Mouse (Mus musculus): Measurements from ENCODE around the gene Gm12184.
"Not testable (repeated sequence)": the region's sequence is repeated elsewhere in the genome, so short reads cannot be mapped to it uniquely, and the experiment has no call there.

Gm12184 gene

GRCm38 (mm10) chr11:48793184-48793583, 33.3 kb downstream of the Gm12184 start:
- H3K9me3 ChIP-seq (ENCODE audit: low read length) = no peaks in the 10 kb centered on the region
- H3K27me3 ChIP-seq (ENCODE audit: insufficient read depth, low read length) = no peaks in the 10 kb centered on the region
- peaks cover 51% of the 10 kb centered on the region for H3K4me1 ChIP-seq (replicated peaks; ENCODE audit: low read depth, low read length)
- H3K36me3 ChIP-seq (ENCODE audit: insufficient read depth, low read length) = peaks cover 25% of the 10 kb centered on the region
- H3K4me3 ChIP-seq (replicated peaks; ENCODE audit: low read length) = no peak overlapping the region
- TF ChIP-seq POU5F1 (IDR thresholded peaks at IDR 0.05; ENCODE audit: borderline replicate concordance, low read length) = no peak
- TF ChIP-seq NANOG (IDR thresholded peaks at IDR 0.05; ENCODE audit: borderline replicate concordance, low read length) = no peak
- TF ChIP-seq CTCF (conservative IDR thresholded peaks at IDR 0.05; ENCODE audit: low read length) = no peak

- H3K9me3 ChIP-seq (ENCODE audit: low read length); H3K27me3 ChIP-seq (ENCODE audit: insufficient read depth, low read length): not testable (repeated sequence)
- peaks cover 25% of the 10 kb centered on the region for H3K36me3 ChIP-seq (ENCODE audit: insufficient read depth, low read length)
- H3K4me1 ChIP-seq (replicated peaks; ENCODE audit: low read depth, low read length) = peaks cover 51% of the 10 kb centered on the region
- 0 out of 2 replicates have a peak overlapping the region, but pooled peaks have one; percentile 46 for H3K4me3 ChIP-seq (replicated peaks; ENCODE audit: low read length)
Observed at GRCm38 (mm10) chr11:48791894-48792293, 34.6 kb downstream of the Gm12184 start.

- Histone ChIP-seq H3K4me1 (replicated peaks; ENCODE audit: low read depth, low read length) (peaks cover 44% of the 10 kb centered on the region), H3K9me3 (ENCODE audit: low read length) (no peaks in the 10 kb centered on the region), H3K36me3 (ENCODE audit: insufficient read depth, low read length) (peaks cover 25% of the 10 kb centered on the region), H3K27me3 (ENCODE audit: insufficient read depth, low read length) (no peaks in the 10 kb centered on the region), H3K4me3 (replicated peaks; ENCODE audit: low read length) (peak overlapping the region; percentile 46)
- no peak for TF ChIP-seq POU5F1 (IDR thresholded peaks at IDR 0.05; ENCODE audit: borderline replicate concordance, low read length)
- no peak for TF ChIP-seq NANOG (IDR thresholded peaks at IDR 0.05; ENCODE audit: borderline replicate concordance, low read length)
- no peak for TF ChIP-seq CTCF (conservative IDR thresholded peaks at IDR 0.05; ENCODE audit: low read length)
Observed at GRCm38 (mm10) chr11:48790946-48791345, 35.5 kb downstream of the Gm12184 start.

- TF ChIP-seq POU5F1 (IDR thresholded peaks at IDR 0.05; ENCODE audit: borderline replicate concordance, low read length) (no peak), NANOG (IDR thresholded peaks at IDR 0.05; ENCODE audit: borderline replicate concordance, low read length) (no peak), CTCF (conservative IDR thresholded peaks at IDR 0.05; ENCODE audit: low read length) (peak; percentile 75)
- peaks cover 44% of the 10 kb centered on the region for H3K4me1 ChIP-seq (replicated peaks; ENCODE audit: low read depth, low read length)
Observed at GRCm38 (mm10) chr11:48789973-48790823, 36.3 kb downstream of the Gm12184 start.

GRCm38 (mm10) chr11:48789215-48789614, 37.2 kb downstream of the Gm12184 start:
- peaks cover 44% of the 10 kb centered on the region for H3K4me1 ChIP-seq (replicated peaks; ENCODE audit: low read depth, low read length)
- H3K36me3 ChIP-seq (ENCODE audit: insufficient read depth, low read length) = peaks cover 17% of the 10 kb centered on the region
- no peaks in the 10 kb centered on the region for H3K27me3 ChIP-seq (ENCODE audit: insufficient read depth, low read length)
- TF ChIP-seq NANOG (IDR thresholded peaks at IDR 0.05; ENCODE audit: borderline replicate concordance, low read length) (no peak), CTCF (conservative IDR thresholded peaks at IDR 0.05; ENCODE audit: low read length) (no peak), POU5F1 (IDR thresholded peaks at IDR 0.05; ENCODE audit: borderline replicate concordance, low read length) (no peak)
- H3K9me3 ChIP-seq (ENCODE audit: low read length) = peaks cover 7% of the 10 kb centered on the region; the same call in 1 of the 2 replicates
- no peak overlapping the region for H3K4me3 ChIP-seq (replicated peaks; ENCODE audit: low read length)

More at GRCm38 (mm10) chr11:48789973-48790823, 36.3 kb downstream of the Gm12184 start:
- Histone ChIP-seq H3K4me3 (replicated peaks; ENCODE audit: low read length) (peak overlapping the region; percentile 55), H3K9me3 (ENCODE audit: low read length) (peaks cover 6% of the 10 kb centered on the region; the same call in 1 of the 2 replicates), H3K27me3 (ENCODE audit: insufficient read depth, low read length) (no peaks in the 10 kb centered on the region), H3K36me3 (ENCODE audit: insufficient read depth, low read length) (peaks cover 23% of the 10 kb centered on the region)

GRCm38 (mm10) chr11:48788311-48789089, 38.0 kb downstream of the Gm12184 start:
- H3K36me3 ChIP-seq (ENCODE audit: insufficient read depth, low read length) = peaks cover 12% of the 10 kb centered on the region
- H3K9me3 ChIP-seq (ENCODE audit: low read length) = peaks cover 7% of the 10 kb centered on the region; the same call in 1 of the 2 replicates
- H3K4me3 ChIP-seq (replicated peaks; ENCODE audit: low read length) = peak overlapping the region; percentile 69
- H3K27me3 ChIP-seq (ENCODE audit: insufficient read depth, low read length) = no peaks in the 10 kb centered on the region
- TF ChIP-seq POU5F1 (IDR thresholded peaks at IDR 0.05; ENCODE audit: borderline replicate concordance, low read length) (no peak), CTCF (conservative IDR thresholded peaks at IDR 0.05; ENCODE audit: low read length) (peak; percentile 53)
- H3K4me1 ChIP-seq (replicated peaks; ENCODE audit: low read depth, low read length) = peaks cover 45% of the 10 kb centered on the region

GRCm38 (mm10) chr11:48787455-48788211, 38.8 kb downstream of the Gm12184 start:
- Histone ChIP-seq H3K4me3 (replicated peaks; ENCODE audit: low read length) (peak overlapping the region; percentile 69), H3K4me1 (replicated peaks; ENCODE audit: low read depth, low read length) (peaks cover 52% of the 10 kb centered on the region), H3K36me3 (ENCODE audit: insufficient read depth, low read length) (peaks cover 3% of the 10 kb centered on the region; the same call in 1 of the 2 replicates), H3K27me3 (ENCODE audit: insufficient read depth, low read length) (no peaks in the 10 kb centered on the region), H3K9me3 (ENCODE audit: low read length) (peaks cover 7% of the 10 kb centered on the region; the same call in 1 of the 2 replicates)
- TF ChIP-seq POU5F1 (IDR thresholded peaks at IDR 0.05; ENCODE audit: borderline replicate concordance, low read length) = no peak
- no peak for TF ChIP-seq NANOG (IDR thresholded peaks at IDR 0.05; ENCODE audit: borderline replicate concordance, low read length)
- no peak for TF ChIP-seq CTCF (conservative IDR thresholded peaks at IDR 0.05; ENCODE audit: low read length)

GRCm38 (mm10) chr11:48782243-48782642, 44.2 kb downstream of the Gm12184 start:
- peaks cover 7% of the 10 kb centered on the region; the same call in 1 of the 2 replicates for H3K9me3 ChIP-seq (ENCODE audit: low read length)
- no peak for TF ChIP-seq NANOG (IDR thresholded peaks at IDR 0.05; ENCODE audit: borderline replicate concordance, low read length)
- TF ChIP-seq POU5F1 (IDR thresholded peaks at IDR 0.05; ENCODE audit: borderline replicate concordance, low read length) = no peak
- TF ChIP-seq CTCF (conservative IDR thresholded peaks at IDR 0.05; ENCODE audit: low read length) = peak; percentile 59
- no peak overlapping the region for H3K4me3 ChIP-seq (replicated peaks; ENCODE audit: low read length)
- peaks cover 31% of the 10 kb centered on the region for H3K4me1 ChIP-seq (replicated peaks; ENCODE audit: low read depth, low read length)
- H3K36me3 ChIP-seq (ENCODE audit: insufficient read depth, low read length) = no peaks in the 10 kb centered on the region
- no peaks in the 10 kb centered on the region for H3K27me3 ChIP-seq (ENCODE audit: insufficient read depth, low read length)
